Mouse (Mus musculus): Measurements from ENCODE around the gene Gm43738.

- no peak for TF ChIP-seq POLR2A (IDR thresholded peaks at IDR 0.05; ENCODE audit: control insufficient read depth, low read depth, low read length)
- no peak for TF ChIP-seq CTCF (IDR thresholded peaks at IDR 0.05; ENCODE audit: control insufficient read depth, insufficient read depth, insufficient replicate concordance, low read depth, low read length)
These were observed 57.5 kb downstream of the Gm43738 start for GRCm38 (mm10) chr3:89043359-89043758.
